Mouse (Mus musculus) olfactory bulb, adult 2 months (tissue): ENCODE measurements around the gene Farp1. TPM values are rescaled to one million over a fixed set of nuclear protein-coding genes. Genes with fewer than 3 reads are reported as not detected.
A peak's percentile ranks its signal among the peaks of the same experiment; 100 is the strongest.

ENCODE experiments used
- H3K27ac ChIP-seq: fragments of 200-500 bp; 2 replicates; pipeline ENCODE4 v1.5.1; 2012; ENCODE audit warnings: low read depth, low read length; ENCODE audit not compliant: insufficient read depth
- H3K4me1 ChIP-seq: fragments of 200-500 bp; 2 replicates; pipeline ENCODE4 v1.6.1; 2012; ENCODE audit warnings: low read length; ENCODE audit not compliant: control insufficient read depth, insufficient read depth
- H3K4me3 ChIP-seq: fragments of 200-500 bp; 2 replicates; pipeline ENCODE4 v1.5.1; 2012; ENCODE audit warnings: mild to moderate bottlenecking, low read depth, low read length, moderate library complexity; ENCODE audit not compliant: insufficient read depth
- CTCF ChIP-seq: fragments of 200-500 bp; IDR thresholded peaks from 2 replicates; pipeline ENCODE4 v1.5.1; 2012; ENCODE audit warnings: low read depth, mild to moderate bottlenecking, low read length, moderate library complexity; ENCODE audit not compliant: insufficient read depth
- POLR2A ChIP-seq: fragments of 200-500 bp; IDR thresholded peaks from 2 replicates; pipeline ENCODE4 v1.6.1; 2012; ENCODE audit warnings: mild to moderate bottlenecking, low read depth, low read length, moderate library complexity; ENCODE audit not compliant: insufficient read depth
- WGBS: fragments of 180-500 bp; shearing (Covaris S2); methylation state at CpG from one replicate; pipeline ENCODE4 v1.1.7; 2018; 5-methylcytosine and 5-hydroxymethylcytosine counted together
- polyA plus RNA-seq: library from polyadenylated mRNA; stranded (reverse); fragments of >200 nt; gene quantifications from 2 replicates; pipeline ENCODE4 v1.2.4, GENCODE M21; 2012; ENCODE audit warnings: low replicate concordance; ENCODE audit not compliant: missing spikeins, insufficient read depth, insufficient read length

Farp1 gene
- polyA plus RNA-seq, 1 experiment, result not detected

- no peak overlapping the region for H3K27ac ChIP-seq
- TF ChIP-seq POLR2A (no peak), CTCF (no peak)
- H3K4me1 ChIP-seq, result peaks cover 14% of the 10 kb centered on the region
- 70% methylated on average over 14 of the region's 14 CpGs for WGBS
- no peak overlapping the region for H3K4me3 ChIP-seq
Measured at GRCm38 (mm10) chr14:121246048-121246731, 211.2 kb downstream of the Farp1 start.

GRCm38 (mm10) chr14:121247287-121247686 lies 212.3 kb downstream of the Farp1 start:
- TF ChIP-seq POLR2A (no peak), CTCF (no peak)
- H3K4me3 ChIP-seq, result no peak overlapping the region
- 67% methylated on average over 7 of the region's 7 CpGs for WGBS
- no peak overlapping the region for H3K27ac ChIP-seq
- H3K4me1 ChIP-seq, result peaks cover 14% of the 10 kb centered on the region

GRCm38 (mm10) chr14:121248346-121248745 lies 213.3 kb downstream of the Farp1 start:
- 77% methylated on average over 5 of the region's 5 CpGs for WGBS
- no peak for TF ChIP-seq POLR2A
- no peak for TF ChIP-seq CTCF
- Histone ChIP-seq H3K4me3 (no peak overlapping the region), H3K27ac (no peak overlapping the region), H3K4me1 (peaks cover 14% of the 10 kb centered on the region)

- peaks cover 22% of the 10 kb centered on the region for H3K4me1 ChIP-seq
- no peak overlapping the region for H3K27ac ChIP-seq
- H3K4me3 ChIP-seq, result no peak overlapping the region
- TF ChIP-seq CTCF, result no peak
- TF ChIP-seq POLR2A, result no peak
- WGBS, result 64% methylated on average over 5 of the region's 5 CpGs
Measured at GRCm38 (mm10) chr14:121251099-121251498, 216.1 kb downstream of the Farp1 start.

- H3K4me1 ChIP-seq, result peaks cover 23% of the 10 kb centered on the region
- no peak overlapping the region for H3K27ac ChIP-seq
- TF ChIP-seq POLR2A (no peak), CTCF (no peak)
- WGBS, result 52% methylated on average over 4 of the region's 4 CpGs
- H3K4me3 ChIP-seq, result no peak overlapping the region
Measured at GRCm38 (mm10) chr14:121251708-121252107, 216.7 kb downstream of the Farp1 start.

GRCm38 (mm10) chr14:121252542-121252941 lies 217.5 kb downstream of the Farp1 start:
- TF ChIP-seq CTCF (no peak), POLR2A (no peak)
- 93% methylated on average over 10 of the region's 10 CpGs for WGBS
- Histone ChIP-seq H3K4me3 (no peak overlapping the region), H3K4me1 (peaks cover 29% of the 10 kb centered on the region), H3K27ac (no peak overlapping the region)

GRCm38 (mm10) chr14:121254869-121255268 lies 219.9 kb downstream of the Farp1 start:
- 59% methylated on average over 10 of the region's 10 CpGs for WGBS
- TF ChIP-seq POLR2A (no peak), CTCF (no peak)
- no peak overlapping the region for H3K4me3 ChIP-seq
- peak overlapping the region; percentile 41; the same call in 1 of the 2 replicates for H3K27ac ChIP-seq
- peaks cover 32% of the 10 kb centered on the region for H3K4me1 ChIP-seq

- no peak overlapping the region for H3K4me3 ChIP-seq
- TF ChIP-seq POLR2A (no peak), CTCF (no peak)
- H3K4me1 ChIP-seq, result peaks cover 27% of the 10 kb centered on the region
- H3K27ac ChIP-seq, result peak overlapping the region; percentile 1; the same call in 1 of the 2 replicates
- 88% methylated on average over 13 of the region's 13 CpGs for WGBS
Measured at GRCm38 (mm10) chr14:121255469-121255868, 220.5 kb downstream of the Farp1 start.

GRCm38 (mm10) chr14:121256896-121257295 lies 221.9 kb downstream of the Farp1 start:
- Histone ChIP-seq H3K27ac (peak overlapping the region; percentile 78), H3K4me1 (peaks cover 24% of the 10 kb centered on the region), H3K4me3 (no peak overlapping the region)
- TF ChIP-seq CTCF, result no peak
- no peak for TF ChIP-seq POLR2A
- 42% methylated on average over 7 of the region's 7 CpGs for WGBS
